Mouse (Mus musculus) WW6 (cell line): ENCODE measurements around the gene D430042O09Rik.

Experiments
- DNase-seq: peaks from one replicate; pipeline ENCODE4 v3.0.0-alpha.2; 2013; ENCODE audit warnings: low read depth, low spot score

D430042O09Rik gene

DNA sequence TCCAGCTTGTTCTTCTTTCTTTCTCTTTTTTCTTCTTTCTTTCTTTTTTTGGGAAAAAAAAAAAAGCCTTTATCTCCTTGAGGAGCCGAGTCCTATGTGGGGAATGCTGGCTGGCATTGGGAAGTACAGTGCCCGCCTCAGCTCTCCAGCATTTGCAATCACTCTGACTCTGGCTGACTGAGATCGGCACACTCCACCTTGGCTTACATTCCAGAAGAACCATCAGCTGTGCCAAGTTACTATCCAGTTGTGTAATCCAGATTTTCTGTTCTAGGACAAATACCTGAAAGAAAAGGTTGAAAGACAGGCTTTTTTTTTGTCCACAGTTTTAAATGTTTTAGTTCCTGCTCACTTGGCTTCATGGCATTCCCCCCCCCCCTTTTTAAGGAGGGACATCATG lies 100.5 kb downstream of the D430042O09Rik start:
- no peak for DNase-seq

DNA sequence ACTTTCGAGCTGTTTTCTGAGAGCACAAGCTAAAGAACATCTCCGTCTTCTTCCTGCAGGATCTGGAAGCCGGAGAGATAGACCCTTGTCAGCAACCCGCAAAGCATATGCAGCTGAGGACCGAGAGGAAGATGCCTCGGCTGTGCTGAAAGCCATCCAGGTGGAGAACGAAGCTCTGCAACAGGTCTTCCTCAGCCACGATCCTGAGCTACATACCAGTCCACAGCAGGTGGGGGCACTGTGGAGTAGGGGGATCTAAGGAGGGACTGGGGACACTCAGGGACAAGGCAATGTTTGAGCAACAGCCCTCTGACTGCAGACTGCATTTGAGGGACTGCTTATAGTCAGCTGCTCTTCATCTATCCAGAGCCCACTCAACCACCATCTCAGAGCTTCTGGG lies 105.0 kb downstream of the D430042O09Rik start:
- no peak for DNase-seq

- DNase-seq, result no peak
Observed at GRCm38 (mm10) chr7:125815733-125816132, 108.0 kb downstream of the D430042O09Rik start.

GRCm38 (mm10) chr7:125818301-125818712 lies 110.6 kb downstream of the D430042O09Rik start:
- DNase-seq, result no peak

GRCm38 (mm10) chr7:125820233-125820632 lies 112.5 kb downstream of the D430042O09Rik start:
- no peak for DNase-seq

GRCm38 (mm10) chr7:125826425-125826824 lies 118.7 kb downstream of the D430042O09Rik start:
- DNase-seq, result no peak

DNA sequence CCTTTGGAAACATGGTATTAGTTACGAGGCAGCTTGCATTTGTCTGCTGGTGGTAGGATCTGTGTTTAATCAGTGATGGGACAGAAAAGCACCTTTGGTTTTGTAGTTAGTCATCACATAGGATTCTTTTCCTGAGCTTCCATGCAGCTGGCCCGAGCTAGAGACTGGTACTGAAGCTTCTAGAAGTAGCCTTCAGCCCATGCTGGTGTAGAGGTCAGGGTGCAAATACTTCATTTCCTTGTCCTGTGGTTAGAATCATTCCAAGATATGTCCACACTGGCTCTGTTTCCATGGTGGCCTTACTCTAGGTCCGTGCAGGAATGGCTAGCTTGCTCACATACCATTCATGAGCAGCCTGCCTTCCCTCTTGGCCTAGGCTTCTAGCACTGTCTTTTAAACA lies 119.2 kb downstream of the D430042O09Rik start:
- no peak for DNase-seq

DNA sequence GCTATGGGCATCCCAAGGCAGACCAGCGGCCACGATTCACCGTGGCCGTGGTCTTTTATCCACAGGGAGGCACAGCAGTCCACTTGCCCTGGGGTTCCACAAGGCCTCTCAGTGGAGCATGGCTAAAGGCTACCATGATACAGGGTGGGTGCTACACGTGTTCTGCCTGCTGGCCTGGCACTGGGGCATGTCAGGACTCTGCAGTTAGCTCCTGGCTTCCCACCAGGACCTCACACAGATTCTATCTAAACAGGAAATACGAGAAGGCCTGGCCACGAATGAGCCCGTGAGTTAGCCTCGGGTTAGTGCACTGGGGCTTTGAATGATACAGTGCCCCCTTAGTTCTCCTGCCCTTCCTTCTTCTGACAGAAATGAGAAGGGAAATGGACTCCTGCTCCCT lies 119.7 kb downstream of the D430042O09Rik start:
- no peak for DNase-seq

DNA sequence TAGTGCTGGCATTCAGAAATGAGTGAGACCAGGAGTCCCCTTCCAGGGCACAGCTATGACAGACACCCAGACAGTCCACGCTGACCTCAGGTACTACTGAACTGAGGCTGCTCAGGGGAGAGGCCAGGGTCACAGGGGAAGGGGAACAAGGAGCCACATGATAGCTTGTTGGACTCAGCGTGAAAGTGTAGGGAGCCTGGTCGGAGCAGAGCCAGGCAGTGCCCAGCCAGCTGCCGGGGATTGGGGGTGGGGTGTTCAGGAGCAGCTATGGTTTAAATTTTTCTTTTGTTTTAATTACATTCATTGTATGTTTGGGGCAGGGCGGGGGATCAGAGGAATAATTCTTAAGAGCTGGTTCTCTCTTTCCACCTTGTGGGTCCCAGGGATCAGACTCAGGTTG lies 120.9 kb downstream of the D430042O09Rik start:
- no peak for DNase-seq

- no peak for DNase-seq
Observed at GRCm38 (mm10) chr7:125829121-125829666, 121.5 kb downstream of the D430042O09Rik start.

DNA sequence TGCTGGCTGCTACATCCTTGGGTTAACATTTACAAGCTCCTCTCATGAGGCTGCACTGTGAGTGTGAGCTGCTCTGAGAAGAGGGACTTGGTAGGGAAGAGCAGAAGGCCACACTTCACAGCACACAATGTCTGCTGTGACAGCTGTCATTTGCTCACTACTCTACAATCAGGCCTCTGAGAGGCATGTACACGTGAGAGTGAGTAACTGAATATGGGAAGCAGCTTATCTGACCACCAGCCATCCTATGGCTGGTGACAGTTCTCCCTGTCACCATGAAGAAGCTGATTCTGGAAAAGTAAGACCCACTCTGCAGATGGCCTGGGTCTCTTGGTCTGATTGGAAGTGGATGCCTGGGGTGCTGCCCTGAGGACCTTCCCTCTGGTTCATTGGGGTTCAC lies 125.1 kb downstream of the D430042O09Rik start:
- DNase-seq, result no peak

DNA sequence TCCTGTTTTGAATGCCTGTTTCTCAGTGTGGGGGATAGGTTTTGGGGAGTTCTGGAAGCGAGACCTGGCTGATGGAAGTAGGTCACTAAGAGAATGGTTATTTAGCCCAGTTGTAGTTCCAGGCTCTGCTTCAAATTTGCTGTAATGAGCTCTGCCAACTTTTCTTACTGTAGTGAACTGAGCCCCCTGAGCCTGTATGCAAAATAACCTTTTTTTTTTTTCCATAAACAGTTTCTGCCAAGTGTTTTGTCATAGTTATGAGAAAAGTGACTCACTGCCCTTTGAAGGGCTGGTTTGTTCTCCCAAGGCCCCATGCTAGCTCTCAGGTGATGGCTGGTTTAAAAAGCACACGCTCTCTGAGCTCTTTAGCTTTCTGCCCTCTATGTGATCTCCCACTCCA lies 125.8 kb downstream of the D430042O09Rik start:
- no peak for DNase-seq

- DNase-seq, result no peak
Observed at GRCm38 (mm10) chr7:125838078-125838742, 130.5 kb downstream of the D430042O09Rik start.

GRCm38 (mm10) chr7:125845611-125846010 lies 137.9 kb downstream of the D430042O09Rik start:
- DNase-seq, result no peak

- no peak for DNase-seq
Observed at GRCm38 (mm10) chr7:125846866-125847527, 139.3 kb downstream of the D430042O09Rik start.

GRCm38 (mm10) chr7:125847528-125847866 lies 139.8 kb downstream of the D430042O09Rik start:
- no peak for DNase-seq

- no peak for DNase-seq
Observed at GRCm38 (mm10) chr7:125859564-125859963, 151.9 kb downstream of the D430042O09Rik start.

DNA sequence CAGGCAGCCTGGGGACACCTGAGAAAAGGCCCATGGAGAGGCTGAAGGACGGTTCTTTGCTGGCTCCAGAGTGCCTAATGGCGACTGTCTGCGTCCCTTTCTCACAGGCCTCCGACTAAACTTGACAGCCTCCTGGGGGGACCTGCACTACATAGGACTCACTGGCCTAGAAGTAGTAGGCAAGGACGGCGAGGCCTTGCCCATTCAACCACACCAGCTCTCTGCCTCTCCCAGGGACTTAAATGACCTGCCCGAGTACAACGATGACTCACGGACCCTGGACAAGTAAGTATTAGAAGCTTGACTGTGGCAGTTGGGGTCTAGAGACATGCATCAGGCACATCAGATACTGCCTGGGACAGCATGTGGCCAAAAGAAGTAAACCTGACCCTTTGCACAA lies 152.7 kb downstream of the D430042O09Rik start:
- no peak for DNase-seq

- DNase-seq, result no peak
Observed at GRCm38 (mm10) chr7:125864026-125864425, 156.3 kb downstream of the D430042O09Rik start.

DNA sequence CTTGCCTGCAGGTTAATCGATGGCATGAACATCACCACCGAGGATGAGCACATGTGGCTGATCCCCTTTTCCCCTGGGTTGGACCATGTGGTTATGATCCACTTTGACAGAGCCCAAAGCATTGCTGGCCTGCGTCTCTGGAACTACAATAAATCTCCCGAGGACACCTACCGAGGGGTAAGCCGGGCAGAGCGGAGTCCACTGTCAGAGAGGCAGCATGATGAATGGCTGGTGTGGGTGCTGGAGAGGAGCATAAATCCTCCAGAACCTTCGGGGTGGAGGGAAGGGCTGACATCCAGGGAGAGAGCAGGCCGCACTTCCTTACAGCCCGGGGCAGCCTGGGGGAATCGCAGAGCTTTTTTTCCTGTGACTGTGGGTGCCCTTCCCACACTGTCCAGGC lies 157.5 kb downstream of the D430042O09Rik start:
- DNase-seq, result no peak

DNA sequence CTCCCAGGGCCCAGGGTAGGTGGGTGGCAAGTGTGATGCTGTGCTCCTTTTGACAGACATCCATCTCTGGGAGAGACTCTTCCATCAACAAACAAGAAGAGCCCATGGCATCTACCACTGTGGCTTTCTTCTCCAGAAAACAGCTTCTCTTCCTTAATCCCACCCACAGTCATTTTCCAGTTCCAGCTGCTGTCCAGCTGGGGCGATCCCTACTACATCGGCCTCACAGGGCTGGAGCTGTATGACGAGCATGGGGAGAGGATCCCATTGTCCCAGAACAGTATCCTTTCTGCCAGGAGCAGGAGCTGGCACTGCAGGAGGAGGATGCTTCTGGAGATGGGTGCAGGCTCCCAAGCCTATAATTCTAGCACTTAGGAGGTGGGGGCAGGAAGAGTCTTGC lies 160.9 kb downstream of the D430042O09Rik start:
- DNase-seq, result no peak

DNA sequence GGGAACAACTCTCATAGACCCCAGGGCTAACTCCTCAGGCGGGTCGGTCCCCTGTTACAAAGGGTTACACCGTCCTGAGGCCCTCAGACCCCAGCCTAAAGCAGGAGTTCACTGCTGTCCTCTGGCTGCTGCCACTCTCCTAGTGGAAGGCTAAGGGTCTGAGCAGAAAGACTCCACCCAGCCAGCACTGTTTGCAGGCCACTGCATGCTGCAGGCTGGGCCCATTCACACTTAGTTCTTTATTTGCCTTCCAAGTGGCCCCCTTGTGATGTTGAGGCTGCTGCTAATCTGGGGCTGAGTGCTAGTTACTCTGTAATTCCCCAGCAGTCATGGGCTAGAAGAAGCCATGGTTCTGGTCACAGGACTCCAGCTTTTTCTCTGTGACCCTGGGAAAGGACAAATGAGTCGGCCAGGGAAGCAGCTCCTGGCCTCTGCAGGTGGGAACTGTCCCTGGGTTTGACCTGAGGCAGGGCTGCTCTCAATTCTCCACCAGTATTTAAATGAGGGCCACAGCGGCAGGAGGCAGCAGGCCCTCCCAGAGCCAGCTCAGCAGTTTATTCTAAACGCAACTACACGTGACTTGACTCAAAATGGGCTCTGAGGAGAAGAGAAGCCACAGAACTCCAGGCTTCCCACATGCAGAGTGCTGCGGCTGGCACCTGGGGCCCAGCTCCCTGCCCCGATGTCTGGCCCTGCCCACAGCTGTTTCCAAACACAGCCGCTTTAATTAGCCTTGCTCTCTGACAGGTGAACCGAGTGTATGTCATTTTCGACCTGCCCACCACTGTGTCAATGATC lies 163.9 kb downstream of the D430042O09Rik start:
- no peak for DNase-seq
